Mouse (Mus musculus): ENCODE measurements around the gene Txnrd2. TPM values are rescaled to one million over a fixed set of nuclear protein-coding genes. Genes with fewer than 3 reads are reported as not detected.

Txnrd2 gene
- polyA plus RNA-seq, 1 experiment from 2014 or later: 18.2 TPM

DNA sequence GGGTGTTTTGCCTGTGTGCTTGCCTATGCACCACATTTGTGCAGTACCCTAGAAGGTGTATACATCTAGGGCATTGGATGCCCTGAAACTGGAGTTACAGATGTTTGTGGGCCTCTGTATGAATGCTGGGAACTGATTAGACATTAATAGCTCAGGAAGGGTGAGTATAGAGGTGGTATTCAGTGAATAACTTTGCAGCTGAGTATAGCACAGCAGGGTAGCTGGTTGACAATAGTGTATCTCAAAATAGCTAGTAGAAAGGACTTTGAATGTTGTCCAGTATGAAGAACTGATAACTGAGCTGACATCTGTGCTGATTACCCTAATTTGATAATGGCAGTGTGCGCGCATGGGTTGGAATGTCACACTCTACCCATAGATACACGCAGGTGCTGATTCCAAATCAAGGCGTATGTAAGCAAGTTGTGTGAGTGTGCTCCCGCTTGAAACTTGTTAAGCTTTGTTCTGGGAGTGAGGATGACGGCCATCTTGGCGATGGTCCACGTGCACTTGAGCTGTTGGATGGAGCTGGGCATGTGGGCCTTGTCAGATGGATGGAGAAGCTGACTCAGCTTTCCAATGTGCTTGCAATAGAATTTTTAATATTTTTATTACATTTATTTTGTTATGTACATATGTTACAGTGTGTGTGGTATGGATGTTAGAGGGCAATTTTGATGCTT lies 97.5 kb downstream of the Txnrd2 start:
- Histone ChIP-seq H3K27ac (replicated peaks) (no peak overlapping the region), H3K4me3 (replicated peaks) (no peak overlapping the region), H3K4me2 (replicated peaks) (no peak overlapping the region), H3K9me3 (replicated peaks) (no peaks in the 10 kb centered on the region), H3K9ac (no peak overlapping the region), H3K27me3 (no peaks in the 10 kb centered on the region), H3K36me3 (no peaks in the 10 kb centered on the region), H3K4me1 (no peaks in the 10 kb centered on the region)
- WGBS: 88% methylated on average over 8 of the region's 8 CpGs
- no peak for ATAC-seq (ENCODE audit: insufficient number of reproducible peaks, low FRiP score, low TSS enrichment, low read depth)

- Histone ChIP-seq H3K4me2 (replicated peaks) (no peak overlapping the region), H3K9me3 (replicated peaks) (no peaks in the 10 kb centered on the region), H3K36me3 (no peaks in the 10 kb centered on the region), H3K27ac (replicated peaks) (no peak overlapping the region), H3K27me3 (no peaks in the 10 kb centered on the region), H3K4me1 (no peaks in the 10 kb centered on the region), H3K9ac (no peak overlapping the region), H3K4me3 (replicated peaks) (no peak overlapping the region)
- no peak for ATAC-seq (ENCODE audit: insufficient number of reproducible peaks, low FRiP score, low TSS enrichment, low read depth)
- WGBS: 75% methylated on average over 5 of the region's 5 CpGs
These were observed 102.5 kb downstream of the Txnrd2 start for GRCm38 (mm10) chr16:18528656-18529055.

Other genes with a start within 250 kb of the Txnrd2 start
- not detected in 2 replicates for gene Ccdc188, start 208.5 kb upstream of the Txnrd2 start, polyA plus RNA-seq (2015; fragmentation: Nextera tagmentation; extraction: Ambion mirVana)
- 24.3 and 24.7 TPM in 2 replicates for gene Zdhhc8, start 191.2 kb upstream of the Txnrd2 start, polyA plus RNA-seq (2015; fragmentation: Nextera tagmentation; extraction: Ambion mirVana)
- 114 TPM in 2 replicates for gene Trmt2a, start 177.7 kb upstream of the Txnrd2 start, polyA plus RNA-seq (2015; fragmentation: Nextera tagmentation; extraction: Ambion mirVana)
- 450 and 466 TPM in 2 replicates for gene Ranbp1, start 177.7 kb upstream of the Txnrd2 start, polyA plus RNA-seq (2015; fragmentation: Nextera tagmentation; extraction: Ambion mirVana)
- 2.5 TPM in 2 replicates for gene Gm49776, start 168.1 kb upstream of the Txnrd2 start, polyA plus RNA-seq (2015; fragmentation: Nextera tagmentation; extraction: Ambion mirVana)
- 28.6 and 31.7 TPM in 2 replicates for gene Dgcr8, start 137.1 kb upstream of the Txnrd2 start, polyA plus RNA-seq (2015; fragmentation: Nextera tagmentation; extraction: Ambion mirVana)
- 29.3 and 29.8 TPM in 2 replicates for gene Tango2, start 78.3 kb upstream of the Txnrd2 start, polyA plus RNA-seq (2015; fragmentation: Nextera tagmentation; extraction: Ambion mirVana)
- 33.8 and 37.9 TPM in 2 replicates for gene Arvcf, start 78.2 kb upstream of the Txnrd2 start, polyA plus RNA-seq (2015; fragmentation: Nextera tagmentation; extraction: Ambion mirVana)
- gene Comt, start 468 bp downstream of the Txnrd2 start, polyA plus RNA-seq (2015; fragmentation: Nextera tagmentation; extraction: Ambion mirVana): 109 and 116 TPM in 2 replicates
- 15.1 and 18.7 TPM in 2 replicates for gene Gnb1l, start 72.3 kb downstream of the Txnrd2 start, polyA plus RNA-seq (2015; fragmentation: Nextera tagmentation; extraction: Ambion mirVana)
- 3.5 and 4.5 TPM in 2 replicates for gene Rtl10, start 72.5 kb downstream of the Txnrd2 start, polyA plus RNA-seq (2015; fragmentation: Nextera tagmentation; extraction: Ambion mirVana)
- gene Tbx1, start 164.3 kb downstream of the Txnrd2 start, polyA plus RNA-seq (2015; fragmentation: Nextera tagmentation; extraction: Ambion mirVana): 24.0 and 24.3 TPM in 2 replicates
- 2.6 and 2.8 TPM in 2 replicates for gene Gp1bb, start 196.0 kb downstream of the Txnrd2 start, polyA plus RNA-seq (2015; fragmentation: Nextera tagmentation; extraction: Ambion mirVana)
- gene Gm49601, start 200.0 kb downstream of the Txnrd2 start, polyA plus RNA-seq (2015; fragmentation: Nextera tagmentation; extraction: Ambion mirVana): 7.2 and 7.8 TPM in 2 replicates
- gene Sept5, start 203.6 kb downstream of the Txnrd2 start, polyA plus RNA-seq (2015; fragmentation: Nextera tagmentation; extraction: Ambion mirVana): 51.1 and 64.8 TPM in 2 replicates